Mouse (Mus musculus) neural tube, embryonic 10.5 days (tissue): ENCODE measurements around the gene 4930404H24Rik.
A peak's percentile ranks its signal among the peaks of the same experiment; 100 is the strongest.

ENCODE experiments used
- DNase-seq: peaks from one replicate; pipeline ENCODE4 v3.0.0-alpha.2; 2017; ENCODE audit warnings: low spot score; ENCODE audit errors: extremely low spot score

4930404H24Rik gene

DNA sequence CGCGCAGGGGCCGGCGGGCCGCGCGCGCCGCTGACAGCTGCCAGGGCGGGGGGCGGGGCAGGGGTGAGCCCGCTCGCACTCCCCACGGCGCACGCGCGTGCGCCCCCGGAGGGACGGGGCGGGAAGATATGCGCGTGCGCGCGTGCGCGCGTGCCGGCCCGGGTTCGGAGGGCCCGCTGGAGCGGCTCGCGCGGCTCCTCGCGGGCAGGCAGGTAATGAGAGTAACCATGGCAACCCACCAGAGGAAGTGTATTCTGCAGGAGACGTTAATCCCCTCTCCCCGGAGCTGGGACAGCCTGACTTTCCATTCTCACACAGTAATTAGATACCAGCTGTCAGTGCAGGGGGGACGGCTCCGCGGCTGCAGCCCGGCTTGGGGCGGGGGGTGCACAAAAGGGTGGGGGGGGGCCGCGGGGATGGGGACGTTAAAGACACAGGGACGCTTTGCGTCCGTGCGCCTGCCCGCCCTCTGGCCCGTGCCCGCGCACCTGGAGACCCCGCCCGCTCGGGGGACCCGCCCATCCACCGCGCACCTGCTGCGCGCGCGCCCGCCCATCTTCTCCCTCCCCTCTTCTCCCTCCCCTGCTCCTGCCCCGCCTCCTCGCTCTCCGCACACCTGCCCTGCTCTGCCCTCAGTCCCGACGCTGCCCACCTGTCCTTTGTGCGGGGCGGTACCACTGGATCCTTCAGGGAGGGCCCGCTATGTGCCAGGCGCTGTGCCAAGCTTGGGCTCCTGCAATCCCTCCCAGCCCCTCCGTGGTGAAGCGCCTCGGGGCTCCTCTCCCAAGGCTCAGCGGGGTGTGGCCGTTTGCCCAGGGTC lies at the start of gene 4930404H24Rik:
Gene 4930404H24Rik, plus strand, starts transcription at position 218 of the 820 bp plus-strand sequence.
- peak; percentile 70 for DNase-seq

DNA sequence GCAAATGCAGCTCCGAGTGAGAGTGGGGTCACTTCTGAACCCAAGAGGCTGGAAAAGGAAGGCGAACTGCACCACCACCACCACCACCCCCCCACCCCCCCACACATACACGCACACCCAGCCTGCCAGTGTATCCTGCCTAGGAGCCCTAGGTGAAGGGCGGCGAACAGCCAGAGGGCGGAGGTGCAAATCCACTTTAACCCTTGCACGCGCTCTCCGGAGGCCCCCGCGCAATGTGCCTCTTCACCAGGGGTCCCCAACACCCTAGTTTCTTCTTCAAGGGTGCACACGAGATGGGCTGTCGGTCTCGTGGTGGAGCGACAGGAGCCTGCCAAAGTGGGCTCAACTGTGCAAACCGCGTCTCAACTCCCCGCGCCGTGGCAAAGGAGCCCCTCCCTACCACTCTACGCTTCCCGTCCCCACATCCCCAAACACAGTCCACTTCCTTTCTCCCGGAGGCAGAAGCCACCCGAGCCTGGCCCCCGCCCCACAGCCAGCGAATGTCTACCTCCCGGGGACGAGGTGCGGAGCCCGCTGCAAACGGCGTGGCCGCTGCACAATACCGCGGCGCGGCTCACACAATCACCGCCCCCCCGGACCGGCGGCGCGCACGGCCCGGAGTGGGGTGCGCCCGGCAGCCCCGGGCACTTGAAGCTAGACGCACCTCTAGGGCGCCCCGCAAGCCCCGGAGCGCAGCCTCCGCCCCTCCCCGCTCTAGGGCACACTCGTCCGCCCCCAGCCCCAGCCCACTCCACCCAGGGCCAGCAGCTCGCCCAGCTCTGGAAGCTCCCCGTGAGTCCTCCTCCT lies 49.0 kb upstream of the 4930404H24Rik start:
- DNase-seq: peak; percentile 46

GRCm38 (mm10) chr2:153444254-153445136 lies 48.1 kb upstream of the 4930404H24Rik start:
- peak; percentile 83 for DNase-seq

- DNase-seq: peak; percentile 77
Measured at GRCm38 (mm10) chr2:153445137-153446016, 47.2 kb upstream of the 4930404H24Rik start.

DNA sequence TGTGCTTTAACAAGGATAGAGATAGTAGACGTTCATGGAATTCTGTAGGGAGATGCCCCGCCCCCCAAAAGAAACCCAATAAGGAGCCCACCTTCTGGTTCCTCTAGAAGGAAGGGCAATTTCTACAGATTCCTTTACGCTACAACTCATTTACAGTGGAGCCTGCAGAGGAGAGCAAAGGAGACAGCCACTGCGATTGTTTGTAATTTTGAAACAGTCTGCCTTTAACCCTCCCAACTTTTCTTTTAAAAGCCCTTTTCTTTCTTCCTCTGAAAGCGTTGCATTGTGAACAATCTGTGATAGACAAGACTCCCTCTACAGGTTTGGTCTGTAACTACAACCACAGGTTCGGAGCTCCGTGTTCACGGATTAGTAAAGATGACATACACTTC lies 46.6 kb upstream of the 4930404H24Rik start:
- peak; percentile 56 for DNase-seq

DNA sequence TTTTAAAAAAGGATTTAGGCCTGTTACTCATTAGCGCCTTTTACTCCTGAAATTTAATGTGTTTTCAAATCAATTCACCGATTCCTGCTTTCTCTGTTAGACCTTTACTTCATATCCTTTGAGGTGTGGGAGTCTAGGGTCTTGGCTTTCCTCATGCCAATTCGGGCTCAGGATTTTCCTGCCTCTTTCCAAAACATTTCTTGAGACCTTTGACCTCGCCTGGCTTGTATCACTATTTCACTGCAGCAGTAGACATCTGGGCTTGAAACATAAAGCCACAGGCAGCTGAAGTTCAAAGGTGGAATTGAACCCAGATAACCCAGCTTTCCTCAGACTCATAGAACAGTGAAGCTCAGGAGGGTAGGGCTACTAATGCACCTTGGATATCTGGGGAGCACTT lies 46.1 kb upstream of the 4930404H24Rik start:
- DNase-seq: no peak

DNA sequence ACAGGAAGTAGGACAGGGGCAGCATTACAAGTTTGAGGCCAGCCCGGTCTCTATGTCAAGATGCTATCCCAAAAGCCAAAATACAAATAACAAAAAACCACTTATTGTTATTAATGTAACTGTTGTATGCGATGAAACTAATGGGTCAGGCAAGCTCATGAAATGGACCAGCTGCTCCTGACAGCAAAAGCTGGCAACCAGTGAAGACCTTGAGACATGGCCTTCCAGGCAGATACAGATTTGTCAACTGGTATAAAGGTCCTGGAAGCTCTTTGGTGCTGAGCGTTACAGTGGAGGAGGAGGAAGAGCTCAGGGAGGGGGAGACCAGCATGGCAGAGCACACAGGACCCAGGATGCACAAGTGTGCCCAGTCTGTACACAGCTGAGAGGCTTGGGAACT lies 44.9 kb upstream of the 4930404H24Rik start:
- no peak for DNase-seq

GRCm38 (mm10) chr2:153448519-153448918 lies 44.1 kb upstream of the 4930404H24Rik start:
- no peak for DNase-seq

DNA sequence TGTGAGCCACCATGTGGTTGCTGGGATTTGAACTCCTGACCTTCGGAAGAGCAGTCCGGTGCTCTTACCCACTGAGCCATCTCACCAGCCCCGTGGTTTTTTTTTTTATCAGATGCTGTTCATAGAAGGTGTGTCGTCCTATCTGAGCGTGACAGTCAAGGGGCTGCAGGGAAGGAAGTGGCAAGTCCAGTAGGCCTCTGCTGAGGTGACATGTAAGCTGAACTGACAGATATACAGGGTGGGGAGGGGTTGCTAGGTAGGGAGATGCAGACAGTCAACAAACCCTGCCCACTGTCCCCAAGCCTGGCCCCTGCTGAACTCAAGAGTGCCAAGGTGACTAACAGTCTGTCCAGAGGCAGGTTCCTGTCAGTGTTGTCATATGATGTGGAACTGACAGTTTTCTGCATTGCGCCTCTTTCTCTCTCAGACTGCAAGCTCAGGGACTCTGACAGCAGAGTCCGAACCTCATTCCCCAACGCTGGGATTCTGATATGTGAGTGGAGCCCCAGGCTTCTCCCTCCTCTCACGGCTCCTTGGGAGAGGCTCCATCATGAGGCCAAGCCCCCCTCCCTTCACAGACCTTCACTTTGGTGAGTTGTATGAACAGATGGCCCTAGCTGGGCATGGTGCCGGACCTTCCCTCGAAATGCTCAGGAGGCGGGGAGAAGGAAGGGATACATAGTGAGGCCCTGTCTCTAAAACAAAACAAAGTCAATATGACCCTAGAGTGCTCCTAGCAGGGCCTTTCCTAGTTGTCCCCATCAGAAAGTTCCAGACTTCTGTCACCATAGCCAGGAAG lies 38.4 kb upstream of the 4930404H24Rik start:
- no peak for DNase-seq

GRCm38 (mm10) chr2:153454841-153455506 lies 37.6 kb upstream of the 4930404H24Rik start:
- DNase-seq: no peak

GRCm38 (mm10) chr2:153457467-153457866 lies 35.1 kb upstream of the 4930404H24Rik start:
- DNase-seq: no peak

DNA sequence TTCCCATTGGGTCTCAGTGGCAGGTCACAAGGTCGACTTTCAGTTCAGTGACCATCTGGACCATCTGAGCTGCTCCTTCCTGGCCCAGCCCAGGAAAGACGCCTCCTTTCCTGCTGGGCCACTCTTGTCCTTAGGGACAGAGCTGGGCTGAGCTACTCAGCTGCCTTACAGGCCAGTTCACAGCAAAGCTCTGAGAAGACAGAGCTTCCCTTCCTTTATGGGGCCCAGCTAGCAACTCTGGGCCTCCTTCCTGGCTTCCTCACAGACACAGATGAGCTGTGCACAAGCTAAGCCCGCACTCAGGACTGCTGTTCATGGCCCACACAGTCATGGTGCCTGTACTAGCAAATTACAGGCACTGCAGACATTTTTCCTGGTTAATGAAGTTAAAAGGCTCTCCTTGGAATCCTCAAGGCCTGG lies 34.6 kb upstream of the 4930404H24Rik start:
- DNase-seq: no peak

- DNase-seq: no peak
Measured at GRCm38 (mm10) chr2:153463257-153463656, 29.3 kb upstream of the 4930404H24Rik start.

DNA sequence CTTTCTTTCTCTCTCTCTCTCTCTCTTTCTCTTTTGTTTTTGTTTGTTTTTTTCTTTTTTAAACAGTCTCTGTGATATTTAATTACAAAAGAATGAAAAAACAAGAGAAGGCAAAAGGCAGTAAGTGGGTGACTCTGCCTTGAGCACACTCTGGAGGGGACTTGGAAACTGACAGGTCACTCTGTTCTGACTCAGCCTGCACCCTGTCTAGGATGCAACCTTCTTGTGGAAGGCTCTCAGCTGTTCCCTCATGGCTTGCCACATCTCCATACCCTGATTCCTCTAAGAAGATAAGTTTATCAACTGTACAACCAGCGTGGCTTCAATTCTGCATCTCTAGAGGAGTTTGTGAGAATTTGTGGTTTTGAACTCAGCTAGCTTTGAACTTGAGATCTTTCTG lies 25.2 kb upstream of the 4930404H24Rik start:
- DNase-seq: no peak

GRCm38 (mm10) chr2:153469317-153469716 lies 23.3 kb upstream of the 4930404H24Rik start:
- no peak for DNase-seq

DNA sequence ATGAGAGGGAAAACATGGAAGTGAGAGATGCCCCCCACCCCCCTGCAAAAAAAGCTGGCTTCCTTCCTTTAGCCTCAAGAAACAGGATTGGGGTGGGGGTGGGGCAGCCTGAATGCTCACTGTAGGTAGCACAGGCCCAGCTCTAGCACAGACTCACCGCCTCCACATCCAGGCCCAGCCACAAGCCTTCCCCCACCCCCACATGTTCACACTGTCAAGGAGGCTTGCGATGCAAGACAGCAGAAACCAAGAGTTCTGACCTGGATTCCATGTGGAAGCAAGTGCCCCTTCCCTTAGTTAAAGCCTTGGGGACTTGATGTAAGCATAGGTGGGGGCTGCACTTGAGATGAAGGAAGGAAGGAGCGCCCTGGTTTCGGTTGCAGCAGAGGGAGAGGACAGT lies 22.8 kb upstream of the 4930404H24Rik start:
- no peak for DNase-seq

GRCm38 (mm10) chr2:153470983-153471382 lies 21.6 kb upstream of the 4930404H24Rik start:
- DNase-seq: no peak

GRCm38 (mm10) chr2:153475114-153476112 lies 17.2 kb upstream of the 4930404H24Rik start:
- no peak for DNase-seq
